ENCODE assay signal across 8 mouse cellular contexts in genomic region chr1:72306679-72307181, GRCm38 (mm10). TPM values are rescaled to one million over a fixed set of nuclear protein-coding genes. Genes with fewer than 3 reads are reported as not detected.
DNase-seq lines count a peak whose midpoint lies in the region; ATAC-seq lines count a peak whose summit lies in the region.

No protein-coding gene starts in this region.

- H3K4me2 ChIP-seq in heart, embryonic 16.5 days (ENCODE audit: low read depth, low read length), result peak overlapping the region; percentile 65

- H3K9ac ChIP-seq in heart, embryonic 16.5 days (ENCODE audit: low read length), result peak overlapping the region; percentile 80

- no peaks in the 10 kb centered on the region for H3K9me3 ChIP-seq in heart, embryonic 16.5 days (replicated peaks; ENCODE audit: control insufficient read depth, low read length)
- no peaks in the 10 kb centered on the region for H3K9me3 ChIP-seq in limb, embryonic 10.5 days (replicated peaks)

- 3% methylated on average over 11 of the region's 11 CpGs for WGBS in heart, embryonic 16.5 days
- 3% methylated on average over 11 of the region's 11 CpGs for WGBS in limb, embryonic 10.5 days

- peak; percentile 15 for DNase-seq in adrenal gland, postnatal 25 days
- no peak for DNase-seq in adrenal gland, adult (ENCODE audit: inconsistent age in 2 of 2, low spot score in 1 of 2)
- peak; percentile 47 for DNase-seq in 3134 (ENCODE audit: extremely low read depth, insufficient read length, low spot score)
- peak; percentile 71 to 76 for DNase-seq in cerebellum, postnatal 14 days
- DNase-seq in limb, embryonic 10.5 days (ENCODE audit: low spot score), result no peak
- DNase-seq in testis, postnatal 10 days (ENCODE audit: low spot score), result peak; percentile 62

- H3K4me1 ChIP-seq in heart, embryonic 16.5 days (ENCODE audit: control insufficient read depth, insufficient read depth, low read length), result no peaks in the 10 kb centered on the region; the same call in 1 of the 2 replicates
- H3K4me1 ChIP-seq in limb, embryonic 10.5 days, result peaks cover 28% of the 10 kb centered on the region

- no peaks in the 10 kb centered on the region for H3K27me3 ChIP-seq in heart, embryonic 16.5 days (ENCODE audit: control insufficient read depth, insufficient read depth, low read length)
- H3K27me3 ChIP-seq in limb, embryonic 10.5 days (ENCODE audit: low read depth, poor library complexity, severe bottlenecking), result no peaks in the 10 kb centered on the region

- peak; percentile 80 for ATAC-seq in heart, embryonic 16.5 days (replicated peaks; ENCODE audit: extremely low read depth, insufficient read depth, low FRiP score)
- peak; percentile 82 for ATAC-seq in megakaryocyte-erythroid progenitor cell, adult 5-6 weeks (replicated peaks; ENCODE audit: low FRiP score, low TSS enrichment, poor library complexity, severe bottlenecking)

- peak overlapping the region; percentile 74 for H3K4me3 ChIP-seq in heart, embryonic 16.5 days (ENCODE audit: low read length)
- H3K4me3 ChIP-seq in limb, embryonic 10.5 days, result peak overlapping the region; percentile 65

- peak overlapping the region; percentile 92 for H3K27ac ChIP-seq in heart, embryonic 16.5 days (ENCODE audit: low read length)
- peak overlapping the region; percentile 95 for H3K27ac ChIP-seq in limb, embryonic 10.5 days

- no peaks in the 10 kb centered on the region for H3K36me3 ChIP-seq in heart, embryonic 16.5 days (ENCODE audit: control insufficient read depth, insufficient read depth)
- peaks cover 11% of the 10 kb centered on the region for H3K36me3 ChIP-seq in limb, embryonic 10.5 days

RNA-seq across cellular contexts. Expression of gene Xrcc5, which starts 0.5 kb away (rescaled TPM):
- 10.7 and 13.2 TPM in 2 replicates for total RNA-seq in adrenal gland, postnatal 25 days (2021)
- polyA plus RNA-seq in heart, embryonic 16.5 days (2015; fragmentation: Nextera tagmentation; extraction: Ambion mirVana), result 19.6 and 23.4 TPM in 2 replicates
- 52.9 and 69.5 TPM in 2 replicates for polyA plus RNA-seq in limb, embryonic 10.5 days (2016; fragmentation: Nextera tagmentation; extraction: Ambion mirVana)
- 39.9 and 42.5 TPM in 2 replicates for total RNA-seq in megakaryocyte-erythroid progenitor cell, adult 5-6 weeks (2014; fragmentation: Nextera tagmentation)
- 72.9 and 78.9 TPM in 2 replicates for total RNA-seq in megakaryocyte-erythroid progenitor cell, adult 5-6 weeks (2017)

RNA-seq across cellular contexts. Expression of gene Tmem169, which starts 22.6 kb away (rescaled TPM):
- 0.71 and 1.1 TPM in 2 replicates for total RNA-seq in adrenal gland, postnatal 25 days (2021)
- 2.0 and 3.4 TPM in 2 replicates for polyA plus RNA-seq in heart, embryonic 16.5 days (2015; fragmentation: Nextera tagmentation; extraction: Ambion mirVana)
- polyA plus RNA-seq in limb, embryonic 10.5 days (2016; fragmentation: Nextera tagmentation; extraction: Ambion mirVana), result 2.0 and 4.7 TPM in 2 replicates
- total RNA-seq in megakaryocyte-erythroid progenitor cell, adult 5-6 weeks (2014; fragmentation: Nextera tagmentation), result not detected in 2 replicates
- 0.08 TPM in 1 of 2 replicates, not detected in the other for total RNA-seq in megakaryocyte-erythroid progenitor cell, adult 5-6 weeks (2017)

RNA-seq across cellular contexts. Expression of gene Pecr, which starts 22.6 kb away (rescaled TPM):
- 31.0 and 38.9 TPM in 2 replicates for total RNA-seq in adrenal gland, postnatal 25 days (2021)
- polyA plus RNA-seq in heart, embryonic 16.5 days (2015; fragmentation: Nextera tagmentation; extraction: Ambion mirVana), result 22.9 and 23.4 TPM in 2 replicates
- polyA plus RNA-seq in limb, embryonic 10.5 days (2016; fragmentation: Nextera tagmentation; extraction: Ambion mirVana), result 30.7 and 31.9 TPM in 2 replicates
- 16.5 and 18.1 TPM in 2 replicates for total RNA-seq in megakaryocyte-erythroid progenitor cell, adult 5-6 weeks (2014; fragmentation: Nextera tagmentation)
- 13.3 and 23.8 TPM in 2 replicates for total RNA-seq in megakaryocyte-erythroid progenitor cell, adult 5-6 weeks (2017)

Comparison
In these comparisons a context has a peak if more than half of its experiments do, and no peak if none do; other contexts are left out.
1. DNase-seq: peak in adrenal gland, postnatal 25 days (single experiment), 3134 (single experiment), cerebellum, postnatal 14 days (2 of 2) and testis, postnatal 10 days (single experiment); none in adrenal gland, adult (0 of 2) and limb, embryonic 10.5 days (single experiment).